Mouse (Mus musculus): ENCODE measurements at regions not wholly inside any gene's neighbourhood (a gene's known extent, or its start where the extent isn't known, plus 50 kb on each side); places are given as distances from the start of the nearest gene placed in this dataset.
"Not testable (repeated sequence)": the region's sequence is repeated elsewhere in the genome, so short reads cannot be mapped to it uniquely, and the experiment has no call there.

GRCm38 (mm10) chr5:67487965-67488409 is 59.9 kb upstream of the Bend4 start:
- CTCF ChIA-PET, result no interaction called here

- CTCF ChIA-PET, result not testable (repeated sequence)
Observed at GRCm38 (mm10) chr5:67490709-67491108, 62.6 kb upstream of the Bend4 start.

GRCm38 (mm10) chr5:67492893-67493302 is 64.8 kb upstream of the Bend4 start:
- CTCF ChIA-PET, result no interaction called here

- CTCF ChIA-PET, result no interaction called here
Observed at GRCm38 (mm10) chr5:67496710-67497109, 68.6 kb upstream of the Bend4 start.

GRCm38 (mm10) chr5:67520251-67520650 is 87.4 kb upstream of the Shisa3 start:
- CTCF ChIA-PET, result no interaction called here

GRCm38 (mm10) chr5:67521423-67521912 is 86.2 kb upstream of the Shisa3 start:
- CTCF ChIA-PET, result no interaction called here

- CTCF ChIA-PET, result no interaction called here
Observed at GRCm38 (mm10) chr5:67530149-67530548, 77.5 kb upstream of the Shisa3 start.

GRCm38 (mm10) chr5:67530957-67531356 is 76.7 kb upstream of the Shisa3 start:
- CTCF ChIA-PET, result interaction anchor here (0.6 kb wide), 1 partner anchor 51 kb away, joined by 5 read pairs; no protein-coding TSS in a partner anchor

GRCm38 (mm10) chr5:67532351-67532750 is 75.3 kb upstream of the Shisa3 start:
- CTCF ChIA-PET, result interaction anchor here (0.7 to 0.8 kb wide), 3 partner anchors 83 to 437 kb away, joined by 3 to 5 read pairs (median 4); no protein-coding TSS in a partner anchor

GRCm38 (mm10) chr5:67532756-67533255 is 74.9 kb upstream of the Shisa3 start:
- CTCF ChIA-PET, result interaction anchor here (0.7 to 0.9 kb wide), 3 partner anchors 195 to 437 kb away, joined by 3 to 4 read pairs (median 3); no protein-coding TSS in a partner anchor

- CTCF ChIA-PET, result no interaction called here
Observed at GRCm38 (mm10) chr5:67534056-67534455, 73.6 kb upstream of the Shisa3 start.

GRCm38 (mm10) chr5:67537990-67538389 is 69.7 kb upstream of the Shisa3 start:
- CTCF ChIA-PET, result interaction anchor here (0.5 kb wide), 1 partner anchor 33 kb away, joined by 5 read pairs; no protein-coding TSS in a partner anchor

- CTCF ChIA-PET, result interaction anchor here (0.6 kb wide), 2 partner anchors 103 to 303 kb away, joined by 3 to 4 read pairs; no protein-coding TSS in a partner anchor
Observed at GRCm38 (mm10) chr5:67539591-67540238, 68.0 kb upstream of the Shisa3 start.

GRCm38 (mm10) chr5:67541867-67542266 is 65.8 kb upstream of the Shisa3 start:
- CTCF ChIA-PET, result no interaction called here

- CTCF ChIA-PET, result no interaction called here
Observed at GRCm38 (mm10) chr5:67544028-67544589, 63.6 kb upstream of the Shisa3 start.

- CTCF ChIA-PET, result no interaction called here
Observed at GRCm38 (mm10) chr5:67550257-67550656, 57.4 kb upstream of the Shisa3 start.

GRCm38 (mm10) chr5:67551668-67552390 is 55.9 kb upstream of the Shisa3 start:
- CTCF ChIA-PET, result no interaction called here

- CTCF ChIA-PET, result no interaction called here
Observed at GRCm38 (mm10) chr5:67552865-67553264, 54.8 kb upstream of the Shisa3 start.
